Mouse (Mus musculus) skeletal muscle tissue, postnatal 0 days (tissue): ENCODE results near the gene Lce1i. TPM values are rescaled to one million over a fixed set of nuclear protein-coding genes. Genes with fewer than 3 reads are reported as not detected.

Experiments used
- polyA plus RNA-seq: library from polyadenylated mRNA; unstranded; fragments of >200 nt; fragmentation: Nextera tagmentation; extraction: Ambion mirVana; gene quantifications from 2 replicates; pipeline ENCODE4 v1.2.1, GENCODE M21; 2015

Gene Lce1i
- 12.5 TPM in 1 of 2 replicates, not detected in the other for polyA plus RNA-seq

DNA sequence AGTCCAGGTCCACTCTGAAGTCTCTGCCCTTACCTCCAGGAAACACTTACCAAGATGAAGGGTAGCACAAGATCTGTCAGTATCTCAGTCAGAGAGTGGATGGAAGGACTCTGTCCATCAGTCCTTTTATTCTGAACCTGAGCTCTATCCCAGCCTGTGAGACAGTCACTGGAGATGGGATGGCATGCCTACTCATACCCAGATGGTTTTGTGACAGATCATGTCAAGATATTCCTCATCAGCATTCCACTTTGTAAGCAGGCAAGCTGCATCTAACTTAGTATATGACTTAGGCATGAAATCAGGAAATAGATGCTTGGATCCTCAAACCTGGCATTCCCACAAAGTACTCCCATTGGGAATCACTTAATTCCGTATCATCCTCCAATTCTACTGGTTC is at the start of gene Lce1i:
Lce1i (minus strand) TSS at position 101 of the 400 bp plus-strand sequence.

GRCm38 (mm10) chr3:92827108-92827507 is 48.4 kb upstream of the Lce1i start, which contains the start of gene Kprp:
TSS of gene Kprp (minus strand) at chr3:92827247.

DNA sequence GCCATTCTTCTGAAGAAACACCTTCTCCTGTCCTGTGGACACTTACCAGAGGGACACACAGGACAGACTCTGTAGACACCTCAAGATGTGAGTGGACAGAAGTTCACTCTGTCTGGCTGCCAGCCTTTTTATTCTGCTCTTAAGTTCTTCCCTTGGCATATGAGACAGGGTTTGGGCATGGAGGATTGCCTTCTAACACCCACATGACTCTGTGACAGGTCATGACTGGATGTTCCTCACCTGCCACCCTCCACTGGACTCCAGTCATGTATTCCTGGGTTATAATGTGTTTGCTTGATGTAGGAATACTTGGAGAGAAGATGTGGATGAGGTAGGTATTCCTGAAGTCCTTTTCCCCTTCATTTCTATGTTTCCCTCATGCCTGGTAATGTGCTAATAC is 29.1 kb upstream of the Lce1i start, which contains the start of gene Lce1k:
Lce1k (minus strand) TSS at position 101 of the 400 bp plus-strand sequence.

GRCm38 (mm10) chr3:92790414-92790813 is 11.7 kb upstream of the Lce1i start, which contains the start of gene Lce1j:
TSS of gene Lce1j (minus strand) at chr3:92790514.

DNA sequence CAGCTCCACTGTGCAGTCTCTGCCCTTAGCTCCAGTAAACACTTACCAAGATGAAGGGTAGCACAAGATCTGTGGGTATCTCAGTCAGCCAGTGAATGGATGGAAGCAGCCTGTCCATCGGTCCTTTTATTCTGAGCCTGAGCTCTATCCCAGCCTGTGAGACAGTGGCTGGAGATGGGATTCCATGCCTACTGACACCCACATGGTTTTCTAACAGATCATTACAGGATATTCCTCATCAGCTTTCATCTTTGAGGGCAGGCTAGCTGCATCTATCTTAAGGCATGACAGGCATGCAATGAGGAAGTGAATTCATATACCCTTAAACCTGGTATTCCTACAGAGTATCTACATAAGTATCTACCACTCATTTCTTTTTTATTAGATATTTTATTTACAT is 13.7 kb downstream of the Lce1i start, which contains the start of gene Lce1h:
Lce1h (minus strand) TSS at position 101 of the 400 bp plus-strand sequence.

DNA sequence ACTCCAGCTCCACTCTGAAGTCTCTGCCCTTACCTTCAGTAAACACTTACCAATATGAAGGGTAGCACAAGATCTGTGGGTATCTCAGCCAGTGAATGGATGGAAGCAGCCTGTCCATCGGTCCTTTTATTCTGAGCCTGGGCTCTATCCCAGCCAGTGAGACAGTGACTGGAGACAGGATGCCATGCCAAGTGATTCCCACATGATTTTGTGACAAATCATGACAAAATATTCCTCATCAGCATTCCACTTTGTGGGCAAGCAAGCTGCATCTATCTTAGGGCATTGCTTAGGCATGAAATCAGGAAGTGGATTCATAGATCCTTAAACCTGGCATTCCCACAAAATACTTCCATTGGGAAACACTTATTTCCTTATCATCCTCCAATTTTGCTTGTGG is 26.5 kb downstream of the Lce1i start, which contains the start of gene Lce1g:
Lce1g (minus strand) TSS at position 101 of the 400 bp plus-strand sequence.

DNA sequence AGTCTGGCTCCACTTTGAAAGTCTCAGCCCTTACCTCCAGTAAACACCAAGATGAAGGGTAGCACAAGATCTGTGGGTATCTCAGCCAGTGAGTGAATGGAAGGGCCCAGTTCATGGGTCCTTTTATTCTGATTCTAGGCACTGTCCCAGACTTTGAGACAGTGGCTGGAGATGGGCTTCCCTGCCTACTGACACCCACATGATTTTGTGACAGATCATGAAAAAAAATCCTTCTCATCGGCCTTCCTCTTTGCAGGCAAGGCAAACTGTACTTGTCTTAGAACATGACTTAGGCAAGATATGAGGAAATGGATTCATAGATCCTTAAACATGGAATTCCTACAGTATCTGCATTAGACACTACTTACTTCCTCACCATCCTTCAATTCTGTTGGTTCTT is 39.7 kb downstream of the Lce1i start, which contains the start of gene Gm38119:
Gm38119 (minus strand) TSS at position 101 of the 400 bp plus-strand sequence.

Other genes starting within 250 kb of the Lce1i start
- not detected in 2 replicates for gene 2310046K23Rik, start 244.4 kb downstream of the Lce1i start, polyA plus RNA-seq
- 4.4 TPM in 1 of 2 replicates, not detected in the other for gene Ivl, start 205.2 kb downstream of the Lce1i start, polyA plus RNA-seq
- gene Smcp, start 189.9 kb downstream of the Lce1i start, polyA plus RNA-seq, result not detected in 2 replicates
- not detected in 2 replicates for gene 2210017I01Rik, start 171.4 kb downstream of the Lce1i start, polyA plus RNA-seq
- gene Lce6a, start 157.2 kb downstream of the Lce1i start, polyA plus RNA-seq, result 3.9 TPM in 1 of 2 replicates, not detected in the other
- gene Lce1a1, start 130.6 kb downstream of the Lce1i start, polyA plus RNA-seq, result 10.0 TPM in 1 of 2 replicates, not detected in the other
- gene Lce1b, start 122.0 kb downstream of the Lce1i start, polyA plus RNA-seq, result 4.4 TPM in 1 of 2 replicates, not detected in the other
- 22.2 TPM in 1 of 2 replicates, not detected in the other for gene Lce1a2, start 108.6 kb downstream of the Lce1i start, polyA plus RNA-seq
- gene Lce1c, start 99.7 kb downstream of the Lce1i start, polyA plus RNA-seq, result 19.1 TPM in 1 of 2 replicates, not detected in the other
- gene Lce1d, start 91.7 kb downstream of the Lce1i start, polyA plus RNA-seq, result 4.5 TPM in 1 of 2 replicates, not detected in the other
- gene Lce1e, start 69.8 kb downstream of the Lce1i start, polyA plus RNA-seq, result 9.5 TPM in 1 of 2 replicates, not detected in the other
- gene Lce1f, start 58.5 kb downstream of the Lce1i start, polyA plus RNA-seq, result 9.6 TPM in 1 of 2 replicates, not detected in the other
- gene Gm38119, start 39.8 kb downstream of the Lce1i start, polyA plus RNA-seq, result not detected in 2 replicates
- gene Lce1g, start 26.6 kb downstream of the Lce1i start, polyA plus RNA-seq, result 5.5 TPM in 1 of 2 replicates, not detected in the other
- 5.9 TPM in 1 of 2 replicates, not detected in the other for gene Lce1h, start 13.8 kb downstream of the Lce1i start, polyA plus RNA-seq
- 3.5 TPM in 1 of 2 replicates, not detected in the other for gene Lce1j, start 11.6 kb upstream of the Lce1i start, polyA plus RNA-seq
- gene Lce1k, start 29.0 kb upstream of the Lce1i start, polyA plus RNA-seq, result 2.4 TPM in 1 of 2 replicates, not detected in the other
- 3.5 TPM in 1 of 2 replicates, not detected in the other for gene Kprp, start 48.3 kb upstream of the Lce1i start, polyA plus RNA-seq
- 8.8 TPM in 1 of 2 replicates, not detected in the other for gene Lce1l, start 72.4 kb upstream of the Lce1i start, polyA plus RNA-seq
- gene 2310050C09Rik, start 91.3 kb upstream of the Lce1i start, polyA plus RNA-seq, result 8.3 TPM in 1 of 2 replicates, not detected in the other
- not detected in 2 replicates for gene Lce3a, start 147.3 kb upstream of the Lce1i start, polyA plus RNA-seq
- not detected in 2 replicates for gene Lce3b, start 154.1 kb upstream of the Lce1i start, polyA plus RNA-seq
- 5.2 TPM in 1 of 2 replicates, not detected in the other for gene Lce3c, start 165.6 kb upstream of the Lce1i start, polyA plus RNA-seq
- not detected in 2 replicates for gene Lce3d, start 178.5 kb upstream of the Lce1i start, polyA plus RNA-seq
- 0.35 TPM in 1 of 2 replicates, not detected in the other for gene Lce3e, start 188.2 kb upstream of the Lce1i start, polyA plus RNA-seq
- gene Lce3f, start 213.3 kb upstream of the Lce1i start, polyA plus RNA-seq, result not detected in 2 replicates
- gene Crct1, start 236.8 kb upstream of the Lce1i start, polyA plus RNA-seq, result 0.22 and 40.8 TPM in 2 replicates
- 61.0 TPM in 1 of 2 replicates, not detected in the other for gene Lce1m, start 240.2 kb upstream of the Lce1i start, polyA plus RNA-seq